Mouse (Mus musculus): ENCODE data around the gene Ranbp17.

DNA sequence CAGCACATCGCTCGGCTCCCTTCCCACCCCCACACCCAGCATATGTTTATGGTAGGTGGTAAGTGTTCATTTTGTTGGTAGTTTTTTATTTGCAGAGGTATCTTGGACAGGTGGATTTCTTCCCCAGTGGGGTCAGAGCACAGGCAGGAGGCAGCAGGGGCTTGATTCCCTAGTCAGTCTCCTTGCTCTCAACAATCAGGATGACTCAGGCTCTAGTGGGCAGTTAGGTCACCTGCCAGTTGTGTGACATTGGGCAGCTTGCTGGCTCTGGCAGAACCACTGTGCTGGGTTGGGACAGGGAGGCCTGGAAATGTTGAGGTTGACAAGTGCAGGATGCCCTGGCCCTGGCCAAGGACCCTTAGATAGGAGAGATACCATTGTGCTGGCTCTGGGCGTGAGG lies 308.6 kb downstream of the Ranbp17 start:
- TF ChIP-seq POLR2A (IDR thresholded peaks at IDR 0.05; ENCODE audit: low read depth, low read length) (no peak), CTCF (IDR thresholded peaks at IDR 0.05; ENCODE audit: borderline replicate concordance, insufficient read depth, low read length) (no peak)
